Mouse (Mus musculus) spleen, adult 2 months (tissue): ENCODE measurements around the gene Elf4. TPM values are rescaled to one million over a fixed set of nuclear protein-coding genes. Genes with fewer than 3 reads are reported as not detected.

Experiments used
- DNase-seq, 2 experiments: peaks; one replicate each; pipeline versions ENCODE4 v3.0.0 to v3.0.0-alpha.2; 2012 to 2021; ENCODE audit warnings: low spot score in 2 of 2, low read depth in 1 of 2
- H3K27ac ChIP-seq: fragments of 200-500 bp; 2 replicates; pipeline ENCODE4 v1.5.1; 2012; ENCODE audit warnings: low read length, inconsistent platforms; ENCODE audit not compliant: insufficient read depth
- H3K27me3 ChIP-seq: fragments of 200-500 bp; 2 replicates; pipeline ENCODE4 v1.6.1; 2012; ENCODE audit warnings: mild to moderate bottlenecking, moderate library complexity, low read length, inconsistent platforms; ENCODE audit not compliant: control insufficient read depth, insufficient read depth
- H3K36me3 ChIP-seq: fragments of 200-500 bp; 2 replicates; pipeline ENCODE4 v1.6.1; 2012; ENCODE audit warnings: mild to moderate bottlenecking, low read length, inconsistent platforms; ENCODE audit not compliant: control insufficient read depth, insufficient read depth
- H3K4me1 ChIP-seq: fragments of 200-500 bp; 2 replicates; pipeline ENCODE4 v1.6.1; 2011; ENCODE audit warnings: inconsistent platforms; ENCODE audit not compliant: control insufficient read depth, insufficient read depth, insufficient read length
- H3K4me3 ChIP-seq: fragments of 200-500 bp; 2 replicates; pipeline ENCODE4 v1.5.1; 2011; ENCODE audit warnings: mild to moderate bottlenecking, inconsistent platforms; ENCODE audit not compliant: insufficient read depth, insufficient read length; ENCODE audit errors: extremely low read depth
- CTCF ChIP-seq: fragments of 200-500 bp; IDR thresholded peaks from 2 replicates; pipeline ENCODE4 v1.5.1; 2011; ENCODE audit warnings: mild to moderate bottlenecking, inconsistent platforms; ENCODE audit not compliant: insufficient read depth, insufficient read length, insufficient replicate concordance; ENCODE audit errors: extremely low read depth
- POLR2A ChIP-seq: fragments of 200-500 bp; IDR thresholded peaks from 2 replicates; pipeline ENCODE4 v1.6.1; 2011; ENCODE audit warnings: low read depth, low read length, inconsistent platforms
- WGBS: fragments of 180-500 bp; shearing (Covaris S2); methylation state at CpG from one replicate; pipeline ENCODE4 v1.1.7; 2018; 5-methylcytosine and 5-hydroxymethylcytosine counted together
- polyA plus RNA-seq: library from polyadenylated mRNA; depleted of rRNA; stranded (reverse); fragments of >200 nt; gene quantifications from 2 replicates; pipeline ENCODE4 v1.2.3, GENCODE M21; 2012

Elf4 gene
- polyA plus RNA-seq, 1 experiment, result 42.0 TPM

GRCm38 (mm10) chrX:48429100-48429499 lies 33.8 kb downstream of the Elf4 start:
- TF ChIP-seq CTCF (no peak), POLR2A (no peak)
- Histone ChIP-seq H3K36me3 (no peaks in the 10 kb centered on the region), H3K4me1 (peaks cover 32% of the 10 kb centered on the region), H3K4me3 (no peak overlapping the region), H3K27me3 (no peaks in the 10 kb centered on the region), H3K27ac (peak overlapping the region; percentile 72)
- no peak for DNase-seq

DNA sequence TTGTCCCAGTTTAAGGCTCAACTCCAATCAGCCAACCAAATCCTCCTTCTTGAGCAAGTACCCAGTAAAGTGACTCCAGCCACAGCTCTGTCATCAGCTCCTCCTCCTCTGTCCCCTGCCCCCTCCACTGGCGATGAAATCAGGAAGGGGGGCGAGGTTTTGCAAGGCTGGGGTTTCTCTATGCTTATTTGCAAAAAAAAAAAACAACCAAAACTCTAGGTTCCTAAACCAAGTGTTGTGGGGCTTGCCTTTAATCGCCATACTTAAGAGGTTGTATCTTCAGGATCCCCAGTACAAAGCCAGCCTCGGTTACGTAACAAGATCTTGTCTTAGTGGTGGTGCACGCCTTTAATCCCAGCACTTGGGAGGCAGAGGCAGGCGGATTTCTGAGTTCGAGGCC lies 34.3 kb downstream of the Elf4 start:
- Histone ChIP-seq H3K4me3 (no peak overlapping the region), H3K4me1 (peaks cover 30% of the 10 kb centered on the region), H3K36me3 (no peaks in the 10 kb centered on the region), H3K27ac (peak overlapping the region; percentile 72), H3K27me3 (no peaks in the 10 kb centered on the region)
- DNase-seq, result no peak
- WGBS, result 48% methylated on average over 8 of the region's 8 CpGs
- no peak for TF ChIP-seq CTCF
- TF ChIP-seq POLR2A, result no peak

GRCm38 (mm10) chrX:48428241-48428640 lies 34.7 kb downstream of the Elf4 start:
- WGBS, result 36% methylated on average over 6 of the region's 6 CpGs
- H3K36me3 ChIP-seq, result no peaks in the 10 kb centered on the region
- TF ChIP-seq POLR2A (no peak), CTCF (no peak)
- H3K27me3 ChIP-seq, result no peaks in the 10 kb centered on the region
- peak overlapping the region; percentile 72 for H3K27ac ChIP-seq
- no peak overlapping the region for H3K4me3 ChIP-seq
- DNase-seq, result no peak
- peaks cover 30% of the 10 kb centered on the region for H3K4me1 ChIP-seq

DNA sequence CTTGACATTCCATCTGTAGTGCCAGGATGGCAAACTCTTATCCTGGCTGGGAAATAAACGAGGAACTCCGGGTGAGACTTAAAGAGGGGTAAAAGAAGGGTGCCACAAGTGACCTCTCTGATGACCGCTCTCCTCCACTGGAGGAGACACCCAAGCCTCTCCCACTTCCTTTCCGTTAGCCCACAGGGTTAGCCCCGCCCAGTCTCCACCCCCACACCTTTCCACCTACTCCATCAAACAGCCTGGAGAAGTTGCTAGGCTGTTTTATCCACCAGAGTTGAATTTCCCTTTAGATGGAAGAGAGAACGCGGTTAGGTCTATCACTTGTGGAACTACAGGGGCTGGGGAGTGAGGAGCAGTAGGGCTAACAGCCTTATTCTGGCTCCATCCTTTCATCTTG lies 37.7 kb downstream of the Elf4 start:
- no peaks in the 10 kb centered on the region for H3K27me3 ChIP-seq
- DNase-seq, result peak in 1 of 2 experiments; percentile 56
- WGBS, result 26% methylated on average over 7 of the region's 7 CpGs
- H3K4me3 ChIP-seq, result peak overlapping the region; percentile 29; the same call in 1 of the 2 replicates
- peak overlapping the region; percentile 75 for H3K27ac ChIP-seq
- no peaks in the 10 kb centered on the region; the same call in 1 of the 2 replicates for H3K36me3 ChIP-seq
- peaks cover 23% of the 10 kb centered on the region for H3K4me1 ChIP-seq
- no peak for TF ChIP-seq POLR2A
- no peak for TF ChIP-seq CTCF

DNA sequence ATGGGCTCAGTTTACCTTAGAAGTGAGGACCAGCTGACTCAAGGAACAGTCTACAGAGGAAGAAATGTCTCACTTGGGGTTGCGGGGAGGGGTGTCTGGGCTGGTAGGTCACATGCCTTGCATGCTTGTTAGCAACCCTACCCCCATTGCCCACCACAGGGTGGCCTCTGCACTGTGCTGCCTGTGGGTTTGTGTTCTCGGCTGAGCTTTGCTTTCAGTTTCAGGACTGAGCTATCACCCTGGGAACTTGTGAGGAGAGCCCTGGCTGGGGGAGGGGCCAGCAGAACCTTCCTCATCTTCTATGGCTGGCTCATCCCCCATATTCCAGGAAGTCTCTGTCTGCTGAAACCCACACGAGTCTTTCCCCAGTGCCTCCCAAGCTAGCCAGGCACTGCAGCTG lies 38.3 kb downstream of the Elf4 start:
- Histone ChIP-seq H3K36me3 (no peaks in the 10 kb centered on the region; the same call in 1 of the 2 replicates), H3K27me3 (no peaks in the 10 kb centered on the region), H3K4me3 (peak overlapping the region; percentile 29; the same call in 1 of the 2 replicates), H3K27ac (peak overlapping the region; percentile 75), H3K4me1 (peaks cover 22% of the 10 kb centered on the region)
- WGBS, result 36% methylated on average over 3 of the region's 3 CpGs
- TF ChIP-seq POLR2A, result no peak
- TF ChIP-seq CTCF, result 0 out of 2 replicates have a peak, but pooled peaks have one; percentile 21
- peak; percentile 52 to 66 for DNase-seq

DNA sequence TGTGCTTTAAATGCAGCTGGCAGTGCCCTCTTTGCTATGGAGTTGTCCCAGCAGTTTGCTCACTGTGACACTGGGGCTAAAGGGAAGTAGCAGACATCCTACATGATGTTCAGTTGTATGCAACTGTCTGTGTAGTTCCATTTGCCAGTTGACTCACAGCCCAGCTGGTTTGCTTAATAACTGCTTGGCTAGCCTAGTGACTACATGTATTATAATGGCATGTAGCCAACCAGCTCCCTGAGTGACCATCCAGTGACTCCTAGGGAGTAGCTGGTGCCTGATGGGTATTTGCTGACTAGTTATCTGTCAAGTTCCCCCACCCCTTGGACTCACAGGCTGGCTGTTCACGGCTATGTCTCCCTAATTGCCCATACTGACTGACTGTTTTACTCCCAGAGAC lies 39.3 kb downstream of the Elf4 start:
- Histone ChIP-seq H3K27ac (peak overlapping the region; percentile 75; the same call in 1 of the 2 replicates), H3K4me1 (peaks cover 22% of the 10 kb centered on the region), H3K36me3 (peaks cover 5% of the 10 kb centered on the region), H3K4me3 (no peak overlapping the region), H3K27me3 (no peaks in the 10 kb centered on the region)
- no peak for TF ChIP-seq POLR2A
- no peak for TF ChIP-seq CTCF
- no peak for DNase-seq
- 68% methylated on average over 1 of the region's 1 CpGs for WGBS

- peak; percentile 49 to 66 for DNase-seq
Measured at GRCm38 (mm10) chrX:48422986-48423385, 39.9 kb downstream of the Elf4 start.

More at GRCm38 (mm10) chrX:48422986-48423385, 39.9 kb downstream of the Elf4 start:
- H3K27me3 ChIP-seq, result no peaks in the 10 kb centered on the region
- H3K27ac ChIP-seq, result no peak overlapping the region
- H3K4me1 ChIP-seq, result peaks cover 20% of the 10 kb centered on the region
- H3K4me3 ChIP-seq, result no peak overlapping the region
- peaks cover 7% of the 10 kb centered on the region for H3K36me3 ChIP-seq
- peak; percentile 65; the same call in 1 of the 2 replicates for TF ChIP-seq CTCF
- no peak for TF ChIP-seq POLR2A
- 41% methylated on average over 4 of the region's 4 CpGs for WGBS
